In genomic region chr13:37467795-37468194, GRCm38 (mm10) we compare ENCODE assay signal across 9 mouse cellular contexts.
A peak's percentile ranks its signal among the peaks of the same experiment; 100 is the strongest.
DNase-seq lines count a peak whose midpoint lies in the region; ATAC-seq lines count a peak whose summit lies in the region.
"Had no signal": no experiment of that assay in that cellular context is flagged by ENCODE, and none has a peak within 500 bp of the region (broad histone marks: within the 10 kb centered on the region; RNA-seq: fewer than 3 reads in every experiment).

No protein-coding gene starts in this region.

- no peaks in the 10 kb centered on the region for H3K36me3 ChIP-seq in hindbrain, embryonic 11.5 days (ENCODE audit: control insufficient read depth, insufficient read depth, low read length)
- H3K36me3 ChIP-seq in midbrain, embryonic 13.5 days: no peaks in the 10 kb centered on the region
- no peaks in the 10 kb centered on the region for H3K36me3 ChIP-seq in stomach, embryonic 16.5 days (ENCODE audit: control insufficient read depth, insufficient read depth, low read length)
- H3K36me3 ChIP-seq: liver, embryonic 15.5 days had no signal

- 12% methylated on average over 8 of the region's 8 CpGs for WGBS in hindbrain, embryonic 11.5 days
- WGBS in midbrain, embryonic 13.5 days: 9% methylated on average over 8 of the region's 8 CpGs
- 14% methylated on average over 8 of the region's 8 CpGs for WGBS in stomach, embryonic 16.5 days

- H3K27ac ChIP-seq in hindbrain, embryonic 11.5 days (ENCODE audit: low read depth, low read length): no peak overlapping the region
- H3K27ac ChIP-seq in midbrain, embryonic 13.5 days: no peak overlapping the region
- H3K27ac ChIP-seq in stomach, embryonic 16.5 days (ENCODE audit: low read length): peak overlapping the region; percentile 89
- H3K27ac ChIP-seq: liver, embryonic 15.5 days had no signal

- no peaks in the 10 kb centered on the region for H3K9me3 ChIP-seq in hindbrain, embryonic 11.5 days (ENCODE audit: control insufficient read depth, low read length)
- 0 out of 2 replicates have a peak, but pooled peaks cover 2% of the 10 kb centered on the region for H3K9me3 ChIP-seq in midbrain, embryonic 13.5 days
- no peaks in the 10 kb centered on the region for H3K9me3 ChIP-seq in stomach, embryonic 16.5 days (replicated peaks; ENCODE audit: control insufficient read depth, low read length)
- H3K9me3 ChIP-seq: liver, embryonic 15.5 days had no signal

- no peak overlapping the region for H3K4me3 ChIP-seq in hindbrain, embryonic 11.5 days (ENCODE audit: low read depth, low read length)
- no peak overlapping the region for H3K4me3 ChIP-seq in midbrain, embryonic 13.5 days (replicated peaks)
- H3K4me3 ChIP-seq in stomach, embryonic 16.5 days (replicated peaks; ENCODE audit: low read length): no peak overlapping the region
- H3K4me3 ChIP-seq: liver, embryonic 15.5 days had no signal

- peaks cover 4% of the 10 kb centered on the region; the same call in 1 of the 2 replicates for H3K4me1 ChIP-seq in hindbrain, embryonic 11.5 days (replicated peaks; ENCODE audit: control insufficient read depth, insufficient read depth, low read length)
- peaks cover 8% of the 10 kb centered on the region for H3K4me1 ChIP-seq in midbrain, embryonic 13.5 days (replicated peaks)
- peaks cover 22% of the 10 kb centered on the region for H3K4me1 ChIP-seq in stomach, embryonic 16.5 days (ENCODE audit: control insufficient read depth, insufficient read depth, low read length)

- H3K4me2 ChIP-seq in hindbrain, embryonic 11.5 days (replicated peaks; ENCODE audit: low read depth, low read length): no peak overlapping the region; the same call in 1 of the 2 replicates
- H3K4me2 ChIP-seq in midbrain, embryonic 13.5 days (replicated peaks): peak overlapping the region; percentile 30
- peak overlapping the region; percentile 27; the same call in 1 of the 2 replicates for H3K4me2 ChIP-seq in stomach, embryonic 16.5 days (ENCODE audit: low read depth, low read length)
- H3K4me2 ChIP-seq: liver, embryonic 15.5 days had no signal

- DNase-seq in CD4-positive, CD25-positive, alpha-beta regulatory T cell, adult 2 months (ENCODE audit: low read depth, low spot score): peak; percentile 68
- DNase-seq in brain, adult 2 months (ENCODE audit: low read depth, low spot score): peak; percentile 74
- DNase-seq in forelimb bud, embryonic 11.5 days (ENCODE audit: low read depth, low spot score): peak; percentile 62
- peak; percentile 74 for DNase-seq in hindbrain, embryonic 11.5 days (ENCODE audit: low spot score)
- DNase-seq in layer of hippocampus, postnatal 25 days (ENCODE audit: extremely low spot score in 1 of 2, low spot score in 1 of 2): peak; percentile 31 to 74

- H3K9ac ChIP-seq in hindbrain, embryonic 11.5 days (ENCODE audit: low read depth, low read length): no peak overlapping the region
- H3K9ac ChIP-seq in midbrain, embryonic 13.5 days (replicated peaks): 0 out of 2 replicates have a peak overlapping the region, but pooled peaks have one; percentile 39
- peak overlapping the region; percentile 62 for H3K9ac ChIP-seq in stomach, embryonic 16.5 days (ENCODE audit: low read length)
- H3K9ac ChIP-seq: liver, embryonic 15.5 days had no signal

- no peaks in the 10 kb centered on the region for H3K27me3 ChIP-seq in hindbrain, embryonic 11.5 days (ENCODE audit: control insufficient read depth, insufficient read depth, low read length)
- peaks cover 23% of the 10 kb centered on the region for H3K27me3 ChIP-seq in midbrain, embryonic 13.5 days
- H3K27me3 ChIP-seq in stomach, embryonic 16.5 days (ENCODE audit: control insufficient read depth, insufficient read depth, low read length): no peaks in the 10 kb centered on the region

- no peak for ATAC-seq in CD4-positive, CD25-positive, alpha-beta regulatory T cell, adult 4 months
- ATAC-seq in hindbrain, embryonic 11.5 days (ENCODE audit: low FRiP score): no peak
- peak; percentile 53 for ATAC-seq in midbrain, embryonic 13.5 days
- peak; percentile 82; the same call in 1 of the 2 replicates for ATAC-seq in stomach, embryonic 16.5 days (ENCODE audit: insufficient read depth, low FRiP score)

Comparison
In these comparisons a context has a peak if more than half of its experiments do, and no peak if none do; other contexts are left out.
1. ATAC-seq: peak in midbrain, embryonic 13.5 days (single experiment) and stomach, embryonic 16.5 days (single experiment); none in CD4-positive, CD25-positive, alpha-beta regulatory T cell, adult 4 months (single experiment) and hindbrain, embryonic 11.5 days (single experiment).
2. Peak in every context shown above with its lines, with median percentiles within 50 percentile points of each other: DNase-seq.